Mouse (Mus musculus): ENCODE measurements at regions not wholly inside any gene's neighbourhood (a gene's known extent, or its start where the extent isn't known, plus 50 kb on each side); places are given as distances from the start of the nearest gene placed in this dataset.

GRCm38 (mm10) chr13:100940791-100941190, 107.6 kb upstream of the Slc30a5 start:
- TF ChIP-seq POLR2A (IDR thresholded peaks at IDR 0.05; ENCODE audit: borderline replicate concordance, low read depth, low read length): no peak
- no peak for TF ChIP-seq CTCF (IDR thresholded peaks at IDR 0.05; ENCODE audit: low read depth, low read length)

All from bone marrow macrophage, adult 2 months (primary cell).